Mouse (Mus musculus): Measurements from ENCODE around the gene Parp12. TPM values are rescaled to one million over a fixed set of nuclear protein-coding genes. Genes with fewer than 3 reads are reported as not detected.

Gene Parp12
- polyA plus RNA-seq, 1 experiment from 2014 or later: 5.2 TPM

- H3K9ac ChIP-seq: no peak overlapping the region
- H3K36me3 ChIP-seq: no peaks in the 10 kb centered on the region
- H3K4me1 ChIP-seq: peaks cover 10% of the 10 kb centered on the region; the same call in 1 of the 2 replicates
- ATAC-seq (ENCODE audit: low FRiP score): no peak
- H3K27ac ChIP-seq: no peak overlapping the region
- H3K9me3 ChIP-seq (replicated peaks): no peaks in the 10 kb centered on the region
- H3K4me3 ChIP-seq: no peak overlapping the region
- WGBS: 77% methylated on average over 6 of the region's 6 CpGs
- H3K4me2 ChIP-seq (replicated peaks): no peak overlapping the region
- H3K27me3 ChIP-seq: no peaks in the 10 kb centered on the region
Measured at GRCm38 (mm10) chr6:39054878-39055508, 63.2 kb downstream of the Parp12 start.

GRCm38 (mm10) chr6:39054206-39054864 is 63.8 kb downstream of the Parp12 start:
- ATAC-seq (ENCODE audit: low FRiP score): no peak
- no peak overlapping the region for H3K4me2 ChIP-seq (replicated peaks)
- no peaks in the 10 kb centered on the region for H3K27me3 ChIP-seq
- no peak overlapping the region for H3K9ac ChIP-seq
- no peak overlapping the region for H3K27ac ChIP-seq
- peaks cover 12% of the 10 kb centered on the region; the same call in 1 of the 2 replicates for H3K4me1 ChIP-seq
- H3K4me3 ChIP-seq: no peak overlapping the region
- 84% methylated on average over 13 of the region's 13 CpGs for WGBS
- H3K9me3 ChIP-seq (replicated peaks): no peaks in the 10 kb centered on the region
- H3K36me3 ChIP-seq: no peaks in the 10 kb centered on the region

GRCm38 (mm10) chr6:39052636-39053035 is 65.5 kb downstream of the Parp12 start:
- Histone ChIP-seq H3K4me3 (no peak overlapping the region), H3K9me3 (replicated peaks) (no peaks in the 10 kb centered on the region), H3K4me2 (replicated peaks) (no peak overlapping the region), H3K36me3 (no peaks in the 10 kb centered on the region), H3K4me1 (peaks cover 10% of the 10 kb centered on the region; the same call in 1 of the 2 replicates), H3K27ac (no peak overlapping the region), H3K9ac (no peak overlapping the region), H3K27me3 (no peaks in the 10 kb centered on the region)
- WGBS: 84% methylated on average over 4 of the region's 4 CpGs
- no peak for ATAC-seq (ENCODE audit: low FRiP score)

GRCm38 (mm10) chr6:39051799-39052556 is 66.2 kb downstream of the Parp12 start:
- 79% methylated on average over 9 of the region's 9 CpGs for WGBS
- no peak for ATAC-seq (ENCODE audit: low FRiP score)
- no peak overlapping the region for H3K4me3 ChIP-seq
- no peaks in the 10 kb centered on the region for H3K27me3 ChIP-seq
- H3K27ac ChIP-seq: no peak overlapping the region
- peaks cover 10% of the 10 kb centered on the region; the same call in 1 of the 2 replicates for H3K4me1 ChIP-seq
- H3K4me2 ChIP-seq (replicated peaks): no peak overlapping the region
- H3K9ac ChIP-seq: no peak overlapping the region
- no peaks in the 10 kb centered on the region for H3K9me3 ChIP-seq (replicated peaks)
- H3K36me3 ChIP-seq: no peaks in the 10 kb centered on the region

GRCm38 (mm10) chr6:39050836-39051235 is 67.3 kb downstream of the Parp12 start:
- H3K4me1 ChIP-seq: peaks cover 10% of the 10 kb centered on the region; the same call in 1 of the 2 replicates

GRCm38 (mm10) chr6:39049141-39049540 is 69.0 kb downstream of the Parp12 start:
- Histone ChIP-seq H3K9ac (no peak overlapping the region), H3K4me1 (0 out of 2 replicates have a peak, but pooled peaks cover 3% of the 10 kb centered on the region), H3K27me3 (no peaks in the 10 kb centered on the region), H3K4me3 (no peak overlapping the region), H3K36me3 (no peaks in the 10 kb centered on the region), H3K27ac (no peak overlapping the region), H3K9me3 (replicated peaks) (no peaks in the 10 kb centered on the region), H3K4me2 (replicated peaks) (no peak overlapping the region)
- no peak for ATAC-seq (ENCODE audit: low FRiP score)
- WGBS: 71% methylated on average over 5 of the region's 5 CpGs

More at GRCm38 (mm10) chr6:39050836-39051235, 67.3 kb downstream of the Parp12 start:
- H3K4me3 ChIP-seq: no peak overlapping the region
- H3K27me3 ChIP-seq: no peaks in the 10 kb centered on the region
- no peak overlapping the region for H3K4me2 ChIP-seq (replicated peaks)
- no peak for ATAC-seq (ENCODE audit: low FRiP score)
- WGBS: 77% methylated on average over 6 of the region's 6 CpGs
- H3K9ac ChIP-seq: no peak overlapping the region
- H3K27ac ChIP-seq: no peak overlapping the region
- no peaks in the 10 kb centered on the region for H3K9me3 ChIP-seq (replicated peaks)
- H3K36me3 ChIP-seq: no peaks in the 10 kb centered on the region

GRCm38 (mm10) chr6:39040451-39040850 is 77.7 kb downstream of the Parp12 start:
- Histone ChIP-seq H3K9me3 (replicated peaks) (no peaks in the 10 kb centered on the region), H3K4me1 (peaks cover 7% of the 10 kb centered on the region), H3K4me3 (no peak overlapping the region), H3K27me3 (no peaks in the 10 kb centered on the region), H3K27ac (no peak overlapping the region), H3K4me2 (replicated peaks) (no peak overlapping the region), H3K36me3 (no peaks in the 10 kb centered on the region), H3K9ac (no peak overlapping the region)
- ATAC-seq (ENCODE audit: low FRiP score): no peak
- WGBS: 84% methylated on average over 9 of the region's 9 CpGs

Other genes with a start within 250 kb of the Parp12 start
- 1.7 and 1.8 TPM in 2 replicates for gene Tbxas1, start 242.9 kb downstream of the Parp12 start, polyA plus RNA-seq (2016; fragmentation: Nextera tagmentation; extraction: Ambion mirVana)
- gene Hipk2, start 242.2 kb downstream of the Parp12 start, polyA plus RNA-seq (2016; fragmentation: Nextera tagmentation; extraction: Ambion mirVana): 32.4 and 37.5 TPM in 2 replicates
- 21.3 and 22.2 TPM in 2 replicates for gene Kdm7a, start 88.4 kb upstream of the Parp12 start, polyA plus RNA-seq (2016; fragmentation: Nextera tagmentation; extraction: Ambion mirVana)

Measured in hindbrain, embryonic 12.5 days (tissue).